Mouse (Mus musculus) limb, embryonic 14.5 days (tissue): Measurements from ENCODE around the gene Mroh2a. TPM values are rescaled to one million over a fixed set of nuclear protein-coding genes. Genes with fewer than 3 reads are reported as not detected.

Experiments used
- ATAC-seq: fragments of 200-750 bp; cut with Nextera tagmentation; 2 replicates; pipeline ENCODE4 v1.8.0; 2017; ENCODE audit warnings: low read depth, moderate number of reproducible peaks, moderate TSS enrichment; ENCODE audit not compliant: low FRiP score
- DNase-seq: peaks from one replicate; pipeline ENCODE4 v3.0.0-alpha.2; 2015; ENCODE audit warnings: low spot score
- H3K27ac ChIP-seq: fragments of 300-500 bp; sonication (generic); replicated peaks from 2 replicates; pipeline ENCODE4 v1.5.1; 2014; ENCODE audit warnings: low read depth, mild to moderate bottlenecking, low read length, moderate library complexity, mixed read lengths
- H3K27me3 ChIP-seq: fragments of 300-500 bp; sonication (generic); 2 replicates; pipeline ENCODE4 v1.6.1; 2014; ENCODE audit warnings: low read length, mixed read lengths; ENCODE audit not compliant: control insufficient read depth, insufficient read depth
- H3K36me3 ChIP-seq: fragments of 300-500 bp; sonication (generic); 2 replicates; pipeline ENCODE4 v1.6.1; 2014; ENCODE audit warnings: mild to moderate bottlenecking, low read length, moderate library complexity, mixed read lengths; ENCODE audit not compliant: control insufficient read depth, insufficient read depth
- H3K4me1 ChIP-seq: fragments of 300-500 bp; sonication (generic); 2 replicates; pipeline ENCODE4 v1.6.1; 2014; ENCODE audit warnings: antibody characterized with exemption, low read length, mixed read lengths; ENCODE audit not compliant: control insufficient read depth, insufficient read depth
- H3K4me2 ChIP-seq: fragments of 300-500 bp; sonication (generic); replicated peaks from 2 replicates; pipeline ENCODE4 v1.6.1; 2014; ENCODE audit warnings: low read depth, mild to moderate bottlenecking, low read length, moderate library complexity; ENCODE audit not compliant: severe bottlenecking
- H3K4me3 ChIP-seq: fragments of 300-500 bp; sonication (generic); replicated peaks from 2 replicates; pipeline ENCODE4 v1.5.1; 2014; ENCODE audit warnings: low read length
- H3K9ac ChIP-seq: fragments of 300-500 bp; sonication (generic); 2 replicates; pipeline ENCODE4 v1.6.1; 2014; ENCODE audit warnings: mild to moderate bottlenecking, low read depth, low read length, moderate library complexity; ENCODE audit not compliant: severe bottlenecking
- H3K9me3 ChIP-seq: fragments of 300-500 bp; sonication (generic); 2 replicates; pipeline ENCODE4 v1.6.1; 2016; ENCODE audit warnings: low read length; ENCODE audit not compliant: control insufficient read depth
- POLR2A ChIP-seq: fragments of 200-500 bp; IDR thresholded peaks from 2 replicates; pipeline ENCODE4 v1.8.0; 2012; ENCODE audit warnings: inconsistent platforms, mild to moderate bottlenecking, moderate library complexity, borderline replicate concordance; ENCODE audit not compliant: insufficient read depth, insufficient read length; ENCODE audit errors: extremely low read depth
- WGBS: fragments of 180-500 bp; shearing (Covaris S2); extraction: QIAGEN DNeasy Blood & Tissue Kit; methylation state at CpG from one replicate; pipeline ENCODE4 v1.1.7; 2014; 5-methylcytosine and 5-hydroxymethylcytosine counted together
- polyA plus RNA-seq, 2 experiments: library from polyadenylated mRNA; depleted of rRNA in 1 of 2; stranded (reverse) in 1 of 2; unstranded in 1 of 2; fragments of >200 nt; fragmentation: Nextera tagmentation in 1 of 2; extraction: Ambion mirVana in 1 of 2; gene quantifications; 2 replicates each; pipeline versions ENCODE4 v1.2.1 to v1.2.3; 2012 to 2014

The Mroh2a gene
- polyA plus RNA-seq, 2 experiments = 0.20 to 2.2 TPM

GRCm38 (mm10) chr1:88303762-88304161 lies 77.0 kb downstream of the Mroh2a start:
- H3K4me3 ChIP-seq = no peak overlapping the region
- H3K4me1 ChIP-seq = no peaks in the 10 kb centered on the region
- H3K9me3 ChIP-seq = peaks cover 93% of the 10 kb centered on the region
- no peak overlapping the region for H3K4me2 ChIP-seq
- DNase-seq (peak; percentile 2), ATAC-seq (no peak)
- 64% methylated on average over 6 of the region's 6 CpGs for WGBS
- no peak overlapping the region for H3K9ac ChIP-seq
- H3K27me3 ChIP-seq = no peaks in the 10 kb centered on the region
- no peak overlapping the region for H3K27ac ChIP-seq
- no peaks in the 10 kb centered on the region for H3K36me3 ChIP-seq
- TF ChIP-seq POLR2A = no peak

GRCm38 (mm10) chr1:88304261-88304985 lies 77.6 kb downstream of the Mroh2a start:
- Histone ChIP-seq H3K4me1 (no peaks in the 10 kb centered on the region), H3K9ac (no peak overlapping the region), H3K4me3 (no peak overlapping the region), H3K27ac (no peak overlapping the region), H3K27me3 (no peaks in the 10 kb centered on the region), H3K9me3 (peaks cover 93% of the 10 kb centered on the region), H3K4me2 (no peak overlapping the region), H3K36me3 (no peaks in the 10 kb centered on the region)
- ATAC-seq = no peak
- DNase-seq = no peak
- WGBS = 59% methylated on average over 8 of the region's 8 CpGs
- no peak for TF ChIP-seq POLR2A

GRCm38 (mm10) chr1:88305018-88305795 lies 78.4 kb downstream of the Mroh2a start:
- Histone ChIP-seq H3K4me1 (no peaks in the 10 kb centered on the region), H3K9ac (no peak overlapping the region), H3K9me3 (peaks cover 94% of the 10 kb centered on the region), H3K4me2 (no peak overlapping the region), H3K27ac (no peak overlapping the region), H3K27me3 (no peaks in the 10 kb centered on the region), H3K4me3 (no peak overlapping the region), H3K36me3 (no peaks in the 10 kb centered on the region)
- WGBS = 51% methylated on average over 6 of the region's 6 CpGs
- no peak for TF ChIP-seq POLR2A
- ATAC-seq (no peak), DNase-seq (peak; percentile 4)

- H3K36me3 ChIP-seq = no peaks in the 10 kb centered on the region
- no peaks in the 10 kb centered on the region for H3K4me1 ChIP-seq
- ATAC-seq = no peak
- H3K4me2 ChIP-seq = no peak overlapping the region
- no peaks in the 10 kb centered on the region for H3K27me3 ChIP-seq
- no peak for TF ChIP-seq POLR2A
- no peak overlapping the region for H3K4me3 ChIP-seq
- DNase-seq = peak; percentile 4
- 57% methylated on average over 1 of the region's 1 CpGs for WGBS
- H3K27ac ChIP-seq = no peak overlapping the region
- no peak overlapping the region for H3K9ac ChIP-seq
- H3K9me3 ChIP-seq = peaks cover 81% of the 10 kb centered on the region
These were observed 79.8 kb downstream of the Mroh2a start for GRCm38 (mm10) chr1:88306543-88306942.

- H3K4me2 ChIP-seq = no peak overlapping the region
- peak; percentile 2 for DNase-seq
- TF ChIP-seq POLR2A = no peak
- 65% methylated on average over 12 of the region's 12 CpGs for WGBS
- H3K4me1 ChIP-seq = no peaks in the 10 kb centered on the region
- H3K4me3 ChIP-seq = no peak overlapping the region
- H3K36me3 ChIP-seq = no peaks in the 10 kb centered on the region
- no peaks in the 10 kb centered on the region for H3K27me3 ChIP-seq
- no peak overlapping the region for H3K9ac ChIP-seq
- H3K27ac ChIP-seq = no peak overlapping the region
- no peak for ATAC-seq
- peaks cover 74% of the 10 kb centered on the region for H3K9me3 ChIP-seq
These were observed 80.4 kb downstream of the Mroh2a start for GRCm38 (mm10) chr1:88307180-88307579.
